Mouse (Mus musculus) liver, adult (tissue): ENCODE results near the gene Morc1.

Experiments
- GATA4 ChIP-seq: IDR thresholded peaks from 2 replicates; pipeline ENCODE4 v1.6.1; 2014; ENCODE audit warnings: mild to moderate bottlenecking, low read length; ENCODE audit not compliant: insufficient replicate concordance

Gene Morc1

DNA sequence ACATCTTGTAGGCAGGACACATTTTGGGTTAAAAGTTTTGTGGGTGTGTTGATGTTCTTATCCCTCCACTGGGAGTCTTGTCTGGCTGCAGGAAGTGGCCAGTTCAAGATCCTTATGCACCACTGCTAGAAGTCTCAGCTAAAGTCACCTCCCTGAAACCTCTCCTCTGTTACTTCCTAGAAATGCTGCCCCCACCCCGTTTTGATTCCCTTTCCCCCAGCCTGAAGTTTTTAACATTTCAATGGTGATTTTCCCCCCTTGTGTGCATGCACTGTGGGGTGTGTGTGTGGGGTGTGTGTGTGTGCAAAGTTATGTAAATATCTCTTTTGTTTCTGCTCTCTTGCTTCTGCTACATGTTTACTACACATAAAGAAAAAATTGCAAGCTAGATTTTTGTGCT, 4.4 kb downstream of the Morc1 start:
- no peak for TF ChIP-seq GATA4

DNA sequence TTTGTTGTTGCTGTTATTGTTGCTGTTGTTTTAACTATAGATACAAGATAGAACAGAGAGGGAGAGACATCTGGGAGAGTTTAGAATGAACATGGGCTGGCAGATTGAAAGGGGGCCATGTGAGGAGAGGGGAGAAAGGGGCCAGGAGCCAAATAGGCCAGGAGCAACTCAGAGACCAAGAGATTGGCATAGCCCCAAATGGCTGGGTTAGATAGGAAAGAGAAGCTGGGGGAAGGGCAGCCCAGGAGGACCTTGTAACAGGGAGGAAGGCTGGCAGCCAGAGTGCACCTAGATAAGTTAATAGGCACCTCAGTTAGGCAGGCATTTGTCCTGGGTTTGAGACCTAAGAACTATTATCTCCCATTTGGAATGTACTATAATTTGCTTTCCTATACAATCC, 6.4 kb downstream of the Morc1 start:
- no peak for TF ChIP-seq GATA4

DNA sequence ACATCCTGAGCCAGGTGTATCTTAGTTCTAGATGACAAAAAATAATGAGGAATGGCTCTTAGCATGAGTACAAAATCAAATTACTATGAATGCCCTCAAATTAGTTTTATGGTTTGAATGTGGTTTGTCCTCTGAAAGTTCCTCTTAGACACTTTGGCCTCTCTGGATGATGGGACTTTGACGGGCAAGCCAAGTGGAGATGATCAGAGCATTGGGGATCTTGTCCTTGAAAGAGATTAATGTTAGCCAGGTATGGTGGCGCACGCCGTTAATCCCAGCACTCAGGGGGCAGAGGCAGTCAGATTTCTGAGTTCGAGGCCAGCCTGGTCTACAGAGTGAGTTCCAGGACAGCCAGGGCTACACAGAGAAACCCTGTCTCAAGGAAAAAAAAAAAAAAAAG, 13.6 kb downstream of the Morc1 start:
- TF ChIP-seq GATA4, result no peak

GRCm38 (mm10) chr16:48446161-48446925, 15.3 kb downstream of the Morc1 start:
- no peak for TF ChIP-seq GATA4

DNA sequence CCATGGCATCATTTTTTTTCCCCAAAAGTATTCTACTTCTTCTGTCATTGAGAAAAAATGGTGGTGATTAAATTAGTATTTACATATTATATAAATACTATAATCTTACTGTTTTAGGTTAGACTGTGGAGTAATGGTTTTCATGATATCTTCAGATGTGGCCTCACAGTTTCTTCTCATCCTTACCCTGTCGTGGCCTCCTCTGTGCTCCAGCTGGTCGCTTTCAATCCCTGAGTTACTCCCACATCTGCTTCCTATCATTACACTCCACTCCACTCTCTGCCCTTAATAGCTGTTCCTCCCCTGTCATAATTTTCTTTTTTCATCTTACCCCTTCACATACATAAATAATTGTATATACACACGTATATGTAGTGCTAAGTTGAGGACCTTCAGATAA, 22.2 kb downstream of the Morc1 start:
- TF ChIP-seq GATA4, result no peak

GRCm38 (mm10) chr16:48473396-48473795, 42.4 kb downstream of the Morc1 start:
- TF ChIP-seq GATA4, result no peak

- TF ChIP-seq GATA4, result no peak
These were observed 44.1 kb downstream of the Morc1 start for GRCm38 (mm10) chr16:48474896-48475802.

DNA sequence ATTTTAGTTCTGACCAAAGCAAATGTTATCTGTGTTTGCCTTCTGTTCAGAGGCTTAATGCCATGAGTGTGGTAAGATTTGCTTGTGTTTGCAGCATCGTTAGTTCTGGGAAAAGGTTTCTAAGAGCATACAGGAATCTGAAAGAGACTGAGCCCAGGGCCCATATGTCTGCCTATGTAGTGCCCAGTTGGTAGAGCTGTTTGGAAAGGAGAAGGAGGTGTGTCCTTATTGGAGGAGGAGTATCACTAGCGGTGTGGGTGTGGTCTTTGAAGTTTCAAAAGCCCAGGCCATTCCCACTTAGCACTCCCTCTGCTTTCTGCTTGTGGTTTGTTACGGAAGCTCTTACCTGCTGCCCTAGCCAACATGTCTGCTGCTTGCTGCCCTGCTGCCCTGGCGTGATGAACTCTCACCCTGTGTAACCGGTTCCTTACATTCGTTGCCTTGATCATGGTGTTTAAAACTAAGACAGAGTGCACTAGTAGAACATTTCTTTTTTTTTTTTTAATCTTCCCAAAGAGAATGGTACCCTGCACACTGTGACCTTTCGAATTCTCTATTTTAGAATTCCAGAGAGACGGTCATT, 48.3 kb downstream of the Morc1 start:
- no peak for TF ChIP-seq GATA4

GRCm38 (mm10) chr16:48516776-48517499, 85.9 kb downstream of the Morc1 start:
- no peak for TF ChIP-seq GATA4

- TF ChIP-seq GATA4, result no peak
These were observed 88.5 kb downstream of the Morc1 start for GRCm38 (mm10) chr16:48519569-48519968.

DNA sequence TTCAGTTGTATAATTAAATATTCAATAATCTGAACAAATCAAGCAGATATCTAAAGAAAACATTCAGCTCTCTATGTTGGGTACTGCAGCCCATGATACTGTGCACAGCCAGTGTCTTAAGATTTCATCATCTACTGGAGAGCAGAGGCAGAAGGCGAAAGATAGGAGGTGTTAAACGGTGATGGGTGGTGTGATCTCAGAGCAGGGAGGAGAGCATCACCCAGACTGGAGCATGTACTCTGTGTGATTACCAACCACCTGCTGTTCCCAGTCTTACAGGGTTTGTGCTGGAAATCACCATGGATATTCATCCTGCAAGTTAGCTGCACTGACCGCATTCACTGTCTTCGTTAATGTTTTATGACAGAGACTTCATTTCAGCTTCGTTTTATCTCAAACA, 106.1 kb downstream of the Morc1 start:
- TF ChIP-seq GATA4, result no peak

DNA sequence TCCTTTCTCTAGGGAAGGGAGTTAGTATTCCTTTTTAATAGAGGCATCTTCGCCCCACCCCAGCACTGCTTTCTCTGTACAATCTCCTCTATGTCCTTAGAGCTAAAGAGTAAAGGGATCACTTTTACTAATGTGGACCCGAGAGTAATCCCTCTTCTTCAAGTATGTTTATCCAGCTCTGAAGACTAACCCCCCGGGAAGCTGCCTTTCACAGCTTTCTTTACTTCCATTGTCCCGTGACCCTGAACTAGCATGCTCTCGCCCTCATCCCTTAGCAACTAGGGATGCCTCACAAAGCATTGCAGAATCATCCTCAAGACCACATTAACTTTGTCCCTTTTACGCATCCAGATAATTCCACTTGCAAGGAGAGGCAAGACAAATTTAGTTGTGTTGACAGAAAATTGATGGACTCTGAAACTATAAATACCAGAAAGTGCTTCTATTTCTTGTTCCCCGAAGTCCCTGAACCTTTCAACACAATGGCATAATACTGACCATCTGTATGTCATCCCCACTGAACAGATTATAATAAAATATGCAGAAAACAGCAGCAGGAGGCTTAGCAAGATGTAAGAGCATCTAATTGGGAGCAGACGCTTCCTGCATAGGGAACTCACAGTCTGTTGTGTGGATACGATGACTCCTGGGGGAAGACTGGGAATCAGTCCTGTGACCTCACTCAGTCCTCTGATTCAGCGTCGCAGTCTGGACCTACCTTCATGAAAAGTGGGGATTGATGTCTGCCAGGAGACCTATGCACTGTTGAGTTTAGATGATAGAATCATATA, 131.4 kb downstream of the Morc1 start:
- no peak for TF ChIP-seq GATA4

GRCm38 (mm10) chr16:48570354-48570753, 139.3 kb downstream of the Morc1 start:
- no peak for TF ChIP-seq GATA4

GRCm38 (mm10) chr16:48574072-48574471, 143.0 kb downstream of the Morc1 start:
- TF ChIP-seq GATA4, result no peak
